Mouse (Mus musculus): ENCODE results near the gene Rom1. TPM values are rescaled to one million over a fixed set of nuclear protein-coding genes. Genes with fewer than 3 reads are reported as not detected.

Gene Rom1
- total and polyA plus RNA-seq, 3 experiments: 37.0 to 116 (median 46.9) TPM

DNA sequence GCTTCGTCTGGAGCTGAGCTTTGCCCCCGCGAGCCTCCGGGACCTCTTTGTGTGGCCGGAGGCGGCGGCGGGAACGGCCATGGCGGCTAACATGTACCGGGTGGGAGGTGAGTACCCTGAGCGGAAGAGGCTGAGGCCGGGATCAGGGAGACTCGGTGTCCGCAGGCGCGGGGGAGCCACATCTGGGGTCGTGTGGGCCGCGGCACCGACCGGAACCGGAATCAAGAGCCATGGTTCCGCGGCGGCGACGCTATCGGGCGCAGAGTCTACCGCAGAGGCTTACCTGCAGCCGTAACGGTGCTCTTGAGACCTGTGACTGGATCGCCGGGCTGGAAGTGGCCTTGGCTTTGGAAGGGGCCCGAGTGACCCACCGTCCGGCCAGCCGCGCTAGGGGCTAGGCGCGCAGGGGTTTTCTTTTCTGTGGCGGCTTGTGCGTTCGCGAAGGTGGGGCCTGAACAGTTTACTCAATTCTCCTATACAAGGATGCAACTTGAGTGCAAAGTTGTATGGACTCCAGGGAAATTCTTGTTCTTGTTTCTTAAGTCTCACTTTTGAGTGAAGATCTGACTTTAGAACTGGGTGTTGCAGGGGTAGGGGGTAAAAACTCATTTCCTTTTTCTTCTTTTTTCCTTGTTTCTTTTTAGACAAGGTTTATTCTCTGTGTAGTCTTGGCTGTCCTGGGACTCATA, 13.3 kb upstream of the Rom1 start:
- no peak for DNase-seq

DNA sequence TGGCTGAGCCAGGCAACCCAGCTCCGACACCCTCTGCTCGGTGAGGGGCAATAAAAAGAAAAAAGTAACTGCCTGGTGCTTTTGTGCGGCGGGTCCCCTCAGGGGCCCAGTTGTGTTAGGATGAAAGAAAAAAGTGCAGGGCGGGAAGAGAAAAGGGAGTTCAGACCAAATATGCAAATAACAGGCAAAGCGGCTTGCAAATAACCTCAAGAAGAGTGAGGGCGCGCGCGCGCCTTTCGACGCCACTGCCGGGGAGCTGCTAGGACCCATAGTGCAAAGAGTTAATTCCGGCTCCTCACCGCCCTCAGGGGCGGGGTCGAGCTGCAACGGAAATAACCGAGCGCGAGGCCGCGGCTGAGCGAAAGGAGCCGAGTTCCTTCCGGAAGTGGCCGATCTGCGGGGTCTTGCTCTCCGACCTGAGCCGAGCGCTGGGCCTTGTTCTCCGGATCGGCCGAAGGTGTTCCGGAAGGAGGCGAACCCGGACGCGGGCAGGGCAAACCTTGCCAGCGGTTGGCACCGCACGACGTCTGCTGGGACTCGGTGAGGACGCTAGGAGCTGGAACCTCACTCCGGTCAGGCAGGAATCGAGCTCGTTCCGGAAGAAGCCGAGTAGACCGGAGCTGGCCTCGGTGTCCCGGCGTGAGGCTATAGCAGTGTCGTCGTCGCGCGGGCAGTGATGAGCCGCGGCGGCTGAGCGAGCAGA, 12.5 kb upstream of the Rom1 start, which contains the start of gene Mta2:
Gene Mta2 (plus strand): TSS at position 361 of the 703 bp plus-strand sequence.
- peak; percentile 98 for DNase-seq

DNA sequence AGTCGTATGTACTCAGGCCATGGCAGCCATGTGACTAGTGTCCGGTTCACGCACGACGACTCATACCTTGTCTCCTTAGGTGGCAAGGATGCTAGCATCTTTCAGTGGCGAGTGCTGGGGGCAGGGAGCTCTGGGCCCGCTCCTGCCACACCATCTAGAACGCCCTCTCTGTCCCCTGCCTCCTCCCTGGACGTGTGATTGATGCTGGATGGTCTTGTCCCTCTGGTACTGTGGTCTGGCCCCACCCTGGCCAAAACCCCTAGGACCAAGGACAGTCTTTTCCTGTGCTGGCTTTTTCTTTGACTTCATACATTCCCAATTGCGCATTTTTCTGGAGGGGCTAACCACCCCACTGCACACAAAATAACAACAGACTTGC, 12.0 kb upstream of the Rom1 start:
- DNase-seq: no peak

DNA sequence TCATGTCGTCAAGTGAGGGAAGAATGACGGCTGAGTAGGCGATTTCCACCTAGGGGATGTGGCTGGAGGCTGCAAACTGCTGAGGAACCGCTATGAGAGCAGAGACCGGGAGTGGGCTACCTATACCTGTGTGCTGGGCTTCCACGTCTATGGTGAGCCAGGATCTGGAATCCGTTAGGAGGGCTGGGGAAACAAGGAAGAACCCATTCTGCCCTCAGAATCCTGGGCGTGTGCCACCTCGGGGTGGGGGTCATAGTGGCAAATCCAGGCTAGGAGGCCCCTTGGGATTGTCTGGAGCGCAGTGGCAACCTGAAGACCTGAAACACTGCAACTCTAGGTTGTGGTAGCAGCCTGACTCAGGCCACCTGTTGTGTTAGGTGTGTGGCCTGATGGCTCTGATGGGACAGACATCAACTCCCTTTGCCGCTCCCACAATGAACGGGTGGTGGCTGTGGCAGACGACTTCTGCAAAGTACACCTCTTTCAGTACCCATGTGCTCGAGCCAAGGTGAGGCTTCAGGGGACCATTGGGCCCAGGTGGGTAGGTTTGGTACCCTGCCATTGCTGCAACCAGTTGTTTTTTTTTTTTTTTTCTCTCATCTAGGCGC, 11.5 kb upstream of the Rom1 start:
- DNase-seq: no peak

DNA sequence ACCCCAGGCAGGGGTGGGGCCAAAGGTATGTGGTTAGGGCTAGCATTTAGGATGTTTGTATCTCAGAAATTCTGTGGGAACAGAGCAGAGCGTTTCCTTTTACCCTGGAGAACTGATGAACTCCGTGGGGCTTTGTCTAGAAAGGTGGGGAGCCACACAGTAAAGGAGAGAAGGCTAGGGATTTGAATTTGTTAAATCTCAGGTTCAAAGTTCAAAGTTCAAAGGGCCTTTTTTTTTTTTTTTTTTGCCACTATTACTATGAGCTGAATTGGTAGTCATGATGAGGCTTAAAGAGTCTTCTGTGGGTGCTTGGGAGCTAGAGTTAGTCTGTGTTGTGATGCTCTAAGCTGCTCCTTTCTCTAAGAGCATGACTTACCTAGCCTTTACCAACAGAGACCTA, 7.6 kb upstream of the Rom1 start:
- no peak for DNase-seq

DNA sequence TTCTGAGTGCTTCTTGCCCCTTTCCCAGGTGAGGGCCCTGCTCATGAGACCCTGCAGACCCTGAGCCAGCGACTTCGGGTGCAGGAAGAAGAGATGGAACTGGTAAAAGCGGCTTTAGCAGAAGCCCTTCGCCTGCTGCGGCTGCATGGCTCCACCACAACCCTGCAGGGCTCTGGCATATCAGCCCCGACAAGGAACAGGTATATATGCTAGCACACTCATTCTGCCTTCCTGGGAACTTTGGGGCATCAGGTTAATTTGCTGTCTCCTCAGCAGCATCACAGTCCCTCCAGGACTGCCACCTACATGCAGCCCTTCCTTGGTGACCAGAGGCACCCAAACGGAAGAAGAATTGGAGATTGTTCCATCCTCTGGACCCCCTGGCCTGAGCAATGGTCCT, 1.6 kb upstream of the Rom1 start:
- no peak for DNase-seq

DNA sequence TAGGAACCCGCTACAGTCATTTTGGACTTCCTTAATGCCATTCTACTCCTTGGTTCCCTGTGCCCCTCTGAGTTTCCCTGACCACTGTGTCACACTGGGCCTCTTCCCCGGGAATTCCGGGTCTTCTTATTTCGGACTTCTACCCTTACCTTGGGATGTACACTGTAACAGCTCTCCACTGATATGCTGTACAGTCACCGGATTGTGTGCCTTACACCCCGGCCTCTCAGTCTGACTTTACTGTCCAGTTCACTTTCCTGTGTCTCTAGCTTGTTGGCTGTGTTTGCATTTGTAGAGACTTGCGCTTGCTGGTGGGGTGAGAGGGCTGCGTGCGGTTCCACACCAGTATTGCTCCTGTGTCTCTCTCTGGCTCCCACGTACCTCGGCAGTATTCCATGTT, 961 bp upstream of the Rom1 start:
- DNase-seq: no peak

DNA sequence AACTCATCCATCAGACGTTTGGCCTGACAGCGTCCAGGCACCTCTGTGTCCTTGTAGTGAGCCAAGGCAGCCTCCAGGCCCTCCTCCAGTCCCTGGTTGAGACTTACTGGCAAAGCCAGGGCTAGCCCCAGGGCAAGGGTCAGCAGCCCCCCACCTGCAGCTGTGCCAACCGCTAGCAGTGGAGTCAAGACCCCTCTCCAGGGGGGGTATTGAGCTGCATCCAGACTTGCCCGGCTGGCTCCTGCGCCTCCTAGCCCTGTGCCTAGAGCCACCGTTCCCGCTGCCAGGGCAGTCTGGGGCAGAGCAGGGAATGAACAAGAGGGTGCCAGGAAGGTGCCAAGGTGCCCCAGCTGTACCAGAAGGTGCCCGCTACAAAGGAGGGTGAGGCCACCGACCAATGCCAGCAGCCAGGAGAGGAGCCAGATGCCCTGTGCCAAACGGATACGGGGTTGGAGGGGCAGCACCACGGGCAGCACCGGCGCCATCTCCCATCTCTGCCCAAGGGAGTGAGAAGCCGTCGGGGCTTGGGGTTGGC, 400 bp downstream of the Rom1 start:
- no peak for DNase-seq

DNA sequence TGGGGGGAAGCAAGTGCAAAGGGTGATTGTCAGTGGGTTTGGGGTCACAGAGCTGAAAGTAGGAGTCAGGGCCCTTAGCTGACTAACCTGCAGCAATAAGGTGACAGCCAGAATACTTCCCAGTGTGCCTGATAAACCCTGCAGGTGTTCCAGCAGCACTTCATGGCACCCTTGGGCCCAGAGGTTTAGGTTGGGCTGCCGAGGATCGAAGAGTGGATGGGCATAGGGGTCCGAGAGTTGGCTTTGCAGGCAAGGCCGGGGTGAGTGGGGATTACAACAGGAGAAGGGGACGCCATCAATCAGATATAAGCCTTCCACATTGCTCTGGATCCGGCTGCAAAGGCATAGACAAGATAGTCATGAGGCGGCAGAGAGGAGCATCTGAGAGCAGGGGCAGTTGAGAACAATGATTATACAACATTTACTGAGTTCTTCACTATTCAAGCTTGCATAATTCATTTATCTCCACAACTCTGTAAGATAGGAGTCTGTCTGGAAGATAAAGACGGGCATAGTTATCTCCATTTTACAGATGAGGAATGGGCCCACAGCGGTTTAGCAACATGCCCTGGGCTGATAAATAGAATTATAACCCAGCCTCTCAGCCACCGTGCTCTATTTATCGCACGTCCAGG, 1.1 kb downstream of the Rom1 start:
- DNase-seq: no peak

DNA sequence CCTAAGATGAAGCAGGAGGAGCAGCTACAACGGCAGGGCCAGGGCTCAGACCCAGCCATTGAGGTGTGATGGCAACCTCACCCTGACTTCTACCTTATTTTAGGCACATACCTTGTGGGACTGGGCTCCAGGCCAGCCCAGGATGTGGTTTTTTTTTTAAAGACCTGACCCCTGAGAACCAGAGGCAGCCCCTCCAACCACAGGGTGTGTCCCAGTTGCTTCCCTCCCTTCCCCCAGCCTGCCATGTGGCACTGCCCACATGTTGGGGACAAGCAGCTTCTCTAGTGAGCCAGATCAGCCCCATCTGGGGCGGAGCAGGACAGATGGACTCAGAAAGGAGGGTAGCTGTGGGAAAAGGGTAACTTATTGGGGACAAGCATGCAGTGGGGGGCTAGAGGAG, 2.4 kb downstream of the Rom1 start:
- no peak for DNase-seq

DNA sequence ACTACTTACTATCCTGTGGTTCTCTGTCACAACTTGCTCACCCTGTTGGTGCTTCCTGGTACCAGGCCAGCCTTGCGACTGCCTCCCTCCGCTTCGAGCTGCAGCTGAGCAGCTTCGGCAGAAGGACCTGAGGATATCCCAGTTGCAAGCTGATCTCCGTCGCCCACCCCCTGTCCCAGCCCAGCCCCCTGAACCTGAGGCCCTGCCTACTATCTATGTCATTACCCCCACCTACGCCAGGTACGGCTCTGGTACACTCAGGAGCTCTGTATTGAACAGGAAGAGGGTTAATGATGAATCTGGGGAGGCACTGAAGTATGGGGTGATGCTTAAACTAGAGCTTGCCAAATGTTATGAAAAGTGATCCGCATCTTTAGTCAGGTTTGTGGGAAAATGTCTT, 7.4 kb downstream of the Rom1 start:
- DNase-seq: no peak

DNA sequence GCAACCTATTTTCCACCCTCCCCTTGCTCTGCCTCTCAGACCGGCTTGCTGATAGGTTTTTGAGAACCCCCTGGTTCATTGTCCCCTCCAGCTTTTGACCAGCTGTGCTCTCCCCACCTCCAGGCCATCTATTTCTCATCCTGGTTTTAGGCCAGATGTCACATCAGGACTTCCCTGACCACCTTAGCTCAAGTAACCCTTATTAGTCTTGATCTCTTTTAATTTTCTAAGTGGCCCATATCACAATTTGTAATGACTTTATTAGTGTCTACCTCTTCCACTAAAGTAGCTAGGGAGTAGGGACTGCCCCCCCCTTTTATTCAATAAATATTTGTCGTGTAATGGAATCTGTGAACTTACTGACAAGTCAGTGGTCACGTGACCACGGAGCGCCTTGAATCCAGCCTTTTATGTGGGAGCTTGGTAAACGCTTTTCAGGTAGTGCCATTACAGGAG, 8.3 kb downstream of the Rom1 start:
- peak; percentile 45 for DNase-seq

DNA sequence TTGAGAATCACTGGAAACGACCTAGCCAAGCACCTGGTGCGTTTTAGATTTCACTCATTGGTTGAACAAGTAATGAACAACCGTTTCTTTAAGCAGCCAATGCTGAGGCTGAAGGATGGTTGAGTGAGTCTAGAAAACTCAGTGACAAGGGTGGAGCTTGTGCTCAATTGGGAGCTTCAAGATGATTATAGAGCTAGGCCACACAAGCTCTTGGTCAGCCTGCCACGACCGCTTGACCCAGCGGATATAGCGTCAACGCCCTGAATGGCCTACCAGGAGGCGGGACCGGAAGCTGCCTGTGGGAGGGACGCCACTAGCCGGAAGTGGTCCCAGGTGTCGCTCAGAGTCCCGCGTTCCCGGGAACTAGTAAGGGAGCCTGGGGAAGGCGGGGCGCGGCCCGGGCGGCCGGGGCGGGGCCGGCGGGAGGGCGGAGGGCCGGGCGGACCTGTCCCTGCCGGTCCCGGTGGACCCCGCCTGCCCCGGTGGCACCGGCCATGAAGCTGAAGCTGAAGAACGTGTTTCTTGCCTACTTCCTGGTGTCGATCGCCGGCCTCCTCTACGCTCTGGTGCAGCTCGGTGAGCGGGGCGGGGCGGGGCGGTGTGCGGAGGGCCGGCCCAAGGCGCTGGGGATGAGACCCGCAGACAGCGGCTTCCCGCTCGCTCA, 9.0 kb downstream of the Rom1 start, which contains the start of gene B3gat3:
Gene B3gat3 (plus strand): TSS at position 302 of the 664 bp plus-strand sequence.
- peak; percentile 98 for DNase-seq

DNA sequence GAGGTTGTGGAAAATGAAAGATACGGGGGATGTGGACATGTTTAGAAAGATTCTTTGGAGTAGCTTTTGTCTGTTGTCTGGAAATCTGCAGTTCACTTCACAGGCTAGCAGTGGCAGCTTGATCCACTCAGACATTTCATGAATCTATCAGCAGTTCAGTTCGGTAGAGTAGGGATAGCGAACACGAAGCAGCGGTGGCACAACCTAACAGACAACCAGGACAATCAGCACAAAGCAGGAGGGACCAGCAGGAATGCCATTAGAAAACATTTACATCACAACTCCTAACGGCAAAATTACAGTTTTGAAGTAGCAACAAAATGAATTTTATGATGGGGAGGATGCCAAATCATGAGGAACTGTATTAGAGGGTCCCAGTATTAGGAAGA, 9.5 kb downstream of the Rom1 start:
- no peak for DNase-seq

DNA sequence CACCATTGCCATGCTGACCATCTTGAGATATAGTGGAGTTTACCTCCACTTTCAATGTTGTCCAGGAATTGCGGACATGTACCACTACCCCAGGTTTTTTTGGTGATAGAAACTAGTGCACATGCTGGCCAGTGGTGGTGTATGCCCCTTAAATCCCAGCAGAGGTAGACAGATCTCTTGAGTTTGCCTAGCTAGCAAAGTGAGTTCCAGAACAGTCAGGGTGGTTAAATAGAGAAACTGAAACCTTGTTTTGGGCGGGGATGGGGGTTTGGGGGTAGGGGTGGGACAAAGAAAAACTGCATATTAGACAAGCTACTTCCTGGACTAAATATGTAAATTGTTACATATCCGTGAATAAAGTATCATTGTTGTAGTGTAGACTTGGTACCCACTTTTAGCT, 10.2 kb downstream of the Rom1 start:
- DNase-seq: no peak

DNA sequence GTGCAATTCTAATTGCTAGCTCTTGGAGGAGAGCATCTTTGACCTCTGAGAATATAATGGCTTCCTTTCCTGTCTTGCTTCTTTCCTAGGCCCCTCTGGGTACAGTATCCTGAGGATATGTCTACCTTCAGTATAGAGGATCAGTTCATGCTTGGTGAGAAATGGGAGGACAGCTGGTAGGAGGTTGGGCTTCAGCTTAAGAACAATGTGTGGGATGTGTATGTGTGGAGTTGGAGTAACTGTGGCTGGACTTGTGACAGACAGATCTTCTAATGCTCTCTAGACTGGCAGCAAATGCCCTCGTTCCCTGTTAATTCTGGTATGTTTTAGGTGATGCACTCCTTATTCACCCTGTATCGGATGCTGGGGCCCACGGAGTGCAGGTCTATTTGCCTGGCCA, 14.9 kb downstream of the Rom1 start:
- no peak for DNase-seq

DNA sequence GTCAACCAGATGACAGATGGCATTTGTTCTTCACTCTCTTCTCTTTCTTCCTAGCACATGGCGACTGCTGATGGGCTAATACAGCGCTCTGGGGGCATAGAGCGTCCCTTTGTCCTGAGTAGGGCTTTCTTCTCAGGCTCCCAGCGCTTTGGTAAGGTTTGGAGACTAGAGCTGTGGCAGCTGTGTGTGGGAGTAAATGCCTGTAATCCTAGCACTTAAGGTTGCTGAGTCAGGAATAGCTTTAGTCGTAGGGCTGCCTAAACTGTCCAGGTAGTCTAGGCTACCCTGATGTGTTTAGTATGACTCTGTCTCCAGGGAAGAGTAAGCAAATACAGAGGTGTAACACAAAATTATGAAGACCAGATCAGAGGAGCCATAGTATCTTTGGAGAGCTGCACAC, 17.3 kb downstream of the Rom1 start:
- DNase-seq: no peak

DNA sequence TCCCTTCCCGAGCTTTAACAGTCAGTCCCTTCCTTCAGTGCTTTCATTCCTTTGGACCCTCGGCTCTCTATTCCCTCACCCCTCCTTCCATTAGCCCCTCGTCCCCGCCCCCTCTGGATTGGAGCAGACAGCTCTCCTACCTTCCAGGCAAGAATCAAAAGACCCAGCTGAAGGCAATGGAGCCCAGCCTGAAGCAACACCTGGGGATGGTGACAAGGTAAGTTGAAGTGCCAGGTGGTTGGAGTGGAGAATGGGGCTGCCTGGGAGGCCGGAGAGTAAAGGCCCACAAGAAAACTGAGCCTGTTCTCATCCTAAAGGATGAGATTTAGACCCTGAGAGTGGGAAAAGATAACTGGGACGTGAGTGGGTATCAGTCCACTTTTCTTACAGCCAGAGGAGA, 20.6 kb downstream of the Rom1 start:
- no peak for DNase-seq

DNA sequence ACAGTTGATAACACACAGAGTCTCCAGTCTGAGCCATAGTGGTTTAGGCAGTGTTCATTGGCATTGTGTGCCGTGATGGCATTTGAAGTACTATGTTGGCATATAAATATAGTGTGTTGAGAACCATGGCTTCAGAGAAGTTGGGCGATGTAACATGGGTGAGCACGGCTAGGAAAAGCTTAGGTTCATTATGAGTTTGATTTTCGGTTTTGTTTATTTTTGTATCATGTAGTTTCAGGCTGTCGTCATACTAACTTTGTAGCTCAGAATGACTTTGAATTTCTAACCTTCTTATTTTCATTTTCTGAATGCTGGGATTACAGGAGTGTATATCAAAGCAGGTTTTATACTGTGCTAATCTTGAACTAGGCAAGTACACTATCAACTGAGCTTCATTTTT, 25.7 kb downstream of the Rom1 start:
- no peak for DNase-seq

DNA sequence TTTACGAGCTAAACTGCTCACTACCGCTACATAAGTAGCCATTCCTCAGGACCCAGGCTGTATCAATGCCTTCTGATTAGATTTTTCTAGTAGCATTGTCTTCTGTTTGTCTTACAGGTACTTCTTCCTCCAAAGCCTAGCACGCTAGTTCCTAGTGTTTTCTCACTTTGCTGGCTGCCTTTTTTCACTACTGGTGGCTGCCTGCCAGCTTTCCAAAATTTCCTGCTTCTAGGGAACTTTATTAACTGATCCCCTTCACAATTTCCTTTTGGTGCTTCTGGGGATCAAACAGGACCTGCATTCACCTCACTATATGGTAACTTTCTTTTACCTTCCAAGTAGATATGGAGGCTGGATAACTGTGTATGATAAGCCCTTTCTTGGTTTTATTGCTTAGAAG, 30.1 kb downstream of the Rom1 start:
- no peak for DNase-seq

DNA sequence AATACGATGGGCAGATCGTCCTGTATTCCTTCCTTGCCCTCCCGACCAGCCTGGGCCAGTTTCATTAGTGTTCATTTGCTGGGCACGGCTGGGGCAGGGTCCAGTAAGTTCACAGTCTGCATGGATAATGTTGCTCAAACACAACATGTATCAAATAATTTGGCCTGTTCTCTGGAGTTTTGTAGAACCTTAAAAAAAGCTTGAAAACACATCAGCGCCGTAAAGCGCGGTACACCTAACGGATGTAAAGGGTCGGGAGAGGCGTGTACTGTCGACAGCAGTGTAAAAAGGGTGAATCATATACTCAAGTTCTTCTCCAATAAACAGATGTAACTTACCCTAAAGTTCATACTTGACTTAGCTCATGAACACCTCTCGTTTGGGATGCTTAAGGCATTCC, 30.6 kb downstream of the Rom1 start:
- DNase-seq: no peak

DNA sequence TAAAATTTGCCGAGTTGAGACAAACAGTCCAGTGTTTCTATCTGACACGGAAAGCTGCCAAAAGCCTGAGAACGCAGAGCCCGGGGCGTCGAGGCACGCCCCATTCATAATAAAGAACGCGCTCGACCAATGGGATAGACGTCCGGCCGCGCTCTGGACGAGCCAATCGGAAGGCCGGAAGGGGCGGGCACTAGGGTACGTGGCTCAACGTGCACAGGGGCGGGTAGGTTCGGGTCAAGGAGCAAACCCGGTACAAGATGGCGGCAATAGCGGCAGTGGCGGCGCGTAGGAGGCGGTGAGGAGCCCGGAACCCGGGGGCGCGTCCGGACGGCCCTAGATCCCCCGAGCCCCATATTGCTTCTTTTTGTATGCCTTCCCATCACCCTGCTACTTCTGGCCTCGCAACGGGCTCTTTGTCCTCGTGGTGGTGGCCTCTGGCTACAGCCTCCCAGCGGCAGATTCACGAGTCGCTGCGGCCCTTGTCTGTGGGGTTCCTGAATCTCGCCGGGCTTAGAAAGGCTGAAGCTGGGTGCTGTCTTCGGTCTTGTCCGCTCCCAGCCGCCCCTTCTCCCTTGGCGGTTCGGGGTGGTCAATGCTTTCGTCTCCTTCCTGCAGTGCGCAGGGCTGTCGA, 31.2 kb downstream of the Rom1 start, which contains the start of gene Ganab:
Gene Ganab (plus strand): TSS at position 207 of the 631 bp plus-strand sequence.
- DNase-seq: peak; percentile 97
